Mouse (Mus musculus): ENCODE measurements around the gene Gm4491.
"Not testable (repeated sequence)": the region's sequence is repeated elsewhere in the genome, so short reads cannot be mapped to it uniquely, and the experiment has no call there.

The Gm4491 gene

DNA sequence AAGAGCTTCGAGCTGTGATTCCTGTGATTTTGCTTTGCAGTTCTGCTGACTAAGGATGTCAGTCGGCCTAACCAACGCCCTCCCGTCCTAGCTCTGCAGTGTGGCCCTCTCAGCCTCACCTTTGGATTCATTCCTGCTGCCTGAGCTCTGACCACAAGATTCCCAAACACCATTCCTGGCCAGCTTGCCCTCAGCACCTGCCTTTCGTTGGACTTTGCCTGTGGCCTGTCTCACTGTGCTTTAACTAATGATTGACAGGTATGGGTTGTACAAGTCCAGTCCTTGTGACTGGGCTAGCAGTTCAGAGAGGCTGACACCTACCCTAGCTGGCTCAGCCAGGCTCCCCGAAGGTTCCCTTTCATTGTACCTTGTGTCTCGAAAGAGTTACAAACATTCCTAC lies 26.6 kb downstream of the Gm4491 start:
- in situ Hi-C loops (cut with MboI): no loop called here

DNA sequence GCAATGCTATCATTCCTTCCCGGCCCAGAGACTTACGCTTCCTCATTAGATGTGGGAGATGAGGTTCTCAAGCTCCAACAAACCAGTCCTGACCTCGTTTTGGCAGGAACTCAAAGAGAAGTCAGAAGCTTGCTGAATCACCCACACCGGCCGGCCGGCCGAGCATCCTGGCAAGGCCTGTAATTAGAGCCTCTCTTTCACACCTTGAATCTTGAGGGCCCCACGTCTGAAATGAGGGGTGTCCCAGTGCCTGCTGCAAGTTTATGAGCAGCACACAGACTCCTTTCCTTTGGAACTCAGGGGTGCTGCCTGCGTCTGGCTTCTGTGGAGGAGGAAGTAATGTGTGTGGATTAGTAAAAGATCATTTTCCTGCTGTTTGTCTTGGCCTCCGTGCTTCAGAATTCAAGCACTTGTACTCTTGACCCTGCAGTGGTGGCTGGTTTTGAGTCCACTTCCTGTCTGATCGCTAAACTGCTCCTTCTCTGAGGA lies 31.5 kb downstream of the Gm4491 start:
- in situ Hi-C loops (cut with MboI): no loop called here

DNA sequence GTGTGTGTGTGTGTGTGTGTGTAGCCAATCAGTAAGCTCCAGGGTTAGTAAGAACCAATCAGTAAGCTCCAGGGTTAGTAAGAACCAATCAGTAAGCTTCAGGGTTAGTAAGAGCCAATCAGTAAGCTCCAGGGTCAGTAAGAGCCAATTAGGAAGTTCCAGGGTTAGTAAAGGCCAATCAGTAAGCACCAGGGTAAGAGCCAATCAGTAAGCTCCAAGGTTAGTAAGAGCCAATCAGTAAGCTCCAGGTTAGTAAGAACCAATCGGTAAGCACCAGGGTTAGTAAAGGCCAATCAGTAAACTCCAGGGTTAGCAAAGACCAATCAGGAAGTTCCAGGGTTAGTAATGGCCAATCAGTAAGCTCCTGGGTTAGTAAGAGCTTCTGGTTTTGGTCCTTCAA lies 32.8 kb downstream of the Gm4491 start:
- in situ Hi-C loops (cut with MboI): no loop called here

DNA sequence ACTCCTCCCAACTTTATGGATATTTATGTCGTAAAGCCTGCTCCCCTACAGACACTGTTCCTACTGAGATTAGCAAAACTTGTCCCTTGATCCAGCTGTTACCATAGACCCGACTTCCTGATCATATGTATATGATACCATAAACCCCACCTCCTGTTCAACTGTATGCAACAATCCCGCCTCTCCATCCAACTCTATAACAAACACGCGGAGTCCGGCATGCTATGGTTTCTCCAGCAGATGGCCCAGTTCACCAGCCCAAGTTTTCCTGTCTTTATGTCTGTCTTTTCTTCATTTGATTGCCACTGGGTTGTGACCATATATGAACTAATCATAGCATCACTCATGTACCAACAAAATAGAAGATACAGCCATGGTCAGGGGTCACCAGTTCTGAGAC lies 40.1 kb downstream of the Gm4491 start:
- in situ Hi-C loops (cut with MboI): no loop called here

DNA sequence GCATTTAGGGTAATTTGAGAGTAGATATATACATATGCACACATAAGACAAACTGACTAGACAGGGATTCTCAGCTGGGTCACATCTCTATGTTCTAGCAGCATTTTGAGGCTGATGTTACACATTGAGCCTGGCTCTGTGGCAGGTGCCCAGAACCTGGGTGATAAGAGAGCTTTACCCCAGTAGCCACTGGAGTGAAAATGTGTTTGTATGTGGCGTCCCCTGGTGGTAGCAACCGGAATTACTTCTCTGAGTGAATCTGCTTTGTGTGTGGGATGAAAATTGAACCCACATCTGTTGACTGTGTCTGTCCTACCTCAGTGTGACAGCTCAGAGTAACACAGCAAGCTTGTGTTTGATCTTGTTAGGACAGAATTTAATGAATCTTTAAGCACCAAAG lies 45.8 kb downstream of the Gm4491 start:
- in situ Hi-C loops (cut with MboI): not testable (repeated sequence)

DNA sequence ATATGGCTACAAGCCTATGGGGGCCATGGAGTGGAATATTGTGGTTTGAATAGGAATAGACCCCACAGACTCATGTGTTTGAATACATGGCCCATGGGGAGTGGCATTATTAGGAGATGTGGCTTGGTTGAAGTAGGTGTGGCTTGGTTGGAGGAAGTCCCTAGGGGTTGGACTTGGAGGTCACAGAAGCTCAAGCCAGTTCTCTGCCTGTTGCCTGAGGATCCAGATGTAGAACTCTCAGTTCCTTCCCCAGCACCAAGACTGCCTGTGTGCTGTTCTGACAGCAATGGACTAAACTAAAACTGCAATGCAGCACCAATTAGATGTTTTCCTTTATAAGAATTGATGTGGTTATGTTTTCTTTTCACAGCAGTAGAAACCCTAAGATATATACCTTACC lies 49.6 kb downstream of the Gm4491 start:
- in situ Hi-C loops (cut with MboI): no loop called here
